Mouse (Mus musculus) gastrocnemius, postnatal 36 days (tissue): ENCODE measurements around the gene Rpp14. TPM values are rescaled to one million over a fixed set of nuclear protein-coding genes. Genes with fewer than 3 reads are reported as not detected.
A peak's percentile ranks its signal among the peaks of the same experiment; 100 is the strongest.

Source experiments
- DNase-seq, 2 experiments: peaks; one replicate each; pipeline ENCODE4 v3.0.0; 2022
- intact Hi-C: fragments of 180-260 bp; cut with DNase I; formaldehyde crosslinking; loops from one replicate; pipeline ENCODE4 v1.15.1; 2025
- long read RNA-seq, 2 experiments: library from polyadenylated mRNA; stranded (forward); transcript quantifications; one replicate each; pipeline ENCODE4 v2.0.0; 2021
- total RNA-seq, 2 experiments: library from RNA; stranded (reverse); gene quantifications; 2 replicates each; pipeline ENCODE4 v1.2.3; 2021

The Rpp14 gene
- 10 to 100 TPM; 24.5 to 28.4 TPM for total RNA-seq
- long read RNA-seq, experiment 1, transcript Rpp14-201 (6 exons, 2,401 nt), result major isoform, 21 of 26 reads
- long read RNA-seq, experiment 1, partial matches to known transcripts, result 1 of 26 reads
- long read RNA-seq, experiment 1, other reads (novel, unspliced or antisense), result 4 of 26 reads
- long read RNA-seq, experiment 2, transcript Rpp14-201 (6 exons, 2,401 nt), result major isoform, 41 of 51 reads
- long read RNA-seq, experiment 2, partial matches to known transcripts, result 4 of 51 reads
- long read RNA-seq, experiment 2, other reads (novel, unspliced or antisense), result 4 of 51 reads

DNA sequence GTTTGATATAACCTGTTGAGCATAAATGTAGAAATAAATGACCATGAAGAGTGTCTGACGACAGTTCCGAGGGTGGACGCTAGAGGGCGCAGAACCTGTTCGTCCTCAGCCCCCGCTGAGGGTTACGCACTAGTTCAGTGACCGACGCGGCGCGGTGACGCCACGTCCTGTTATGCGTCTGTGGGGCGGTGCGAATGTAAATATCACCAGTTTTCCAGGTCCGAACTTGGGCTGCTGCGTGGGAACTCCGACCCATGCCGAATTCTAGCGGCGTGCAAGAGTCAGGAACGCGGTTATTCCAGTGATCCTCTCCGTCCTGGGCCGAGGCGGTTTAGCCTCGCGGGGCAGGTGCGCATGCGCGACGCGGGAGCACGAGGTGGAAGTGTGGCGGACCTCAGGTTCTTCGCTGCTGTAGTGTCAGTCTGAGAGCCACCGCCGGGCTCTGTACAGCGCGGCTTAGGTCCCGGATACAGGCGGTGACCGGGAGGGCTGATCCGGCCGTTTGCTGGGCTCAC is at the start of gene Rpp14:
TSS of gene Rpp14 (plus strand) at position 203 of the 515 bp plus-strand sequence.
- DNase-seq, result peak; percentile 91 to 95
- intact Hi-C loops, result no loop called here

DNA sequence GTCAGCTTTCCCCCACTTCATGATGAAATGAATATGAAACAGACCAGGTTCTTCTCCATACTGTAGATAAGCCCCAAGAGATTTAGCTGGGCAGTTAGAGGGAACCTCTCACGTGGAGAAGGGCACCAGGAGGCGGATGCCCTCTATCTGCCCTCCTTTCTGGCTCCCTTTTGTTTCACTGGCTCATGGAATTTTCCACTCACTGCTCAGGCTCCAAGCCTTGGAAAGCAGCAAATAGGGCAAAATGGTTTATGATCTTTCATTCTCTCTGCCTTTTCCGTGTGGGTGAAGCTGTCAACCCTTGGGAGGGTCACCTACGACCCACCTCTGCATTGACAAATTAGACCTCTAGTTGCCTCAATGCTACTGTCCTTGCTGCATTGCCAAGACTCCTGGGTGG is 49.6 kb upstream of the Rpp14 start:
- DNase-seq, result no peak
- intact Hi-C loops, result no loop called here

DNA sequence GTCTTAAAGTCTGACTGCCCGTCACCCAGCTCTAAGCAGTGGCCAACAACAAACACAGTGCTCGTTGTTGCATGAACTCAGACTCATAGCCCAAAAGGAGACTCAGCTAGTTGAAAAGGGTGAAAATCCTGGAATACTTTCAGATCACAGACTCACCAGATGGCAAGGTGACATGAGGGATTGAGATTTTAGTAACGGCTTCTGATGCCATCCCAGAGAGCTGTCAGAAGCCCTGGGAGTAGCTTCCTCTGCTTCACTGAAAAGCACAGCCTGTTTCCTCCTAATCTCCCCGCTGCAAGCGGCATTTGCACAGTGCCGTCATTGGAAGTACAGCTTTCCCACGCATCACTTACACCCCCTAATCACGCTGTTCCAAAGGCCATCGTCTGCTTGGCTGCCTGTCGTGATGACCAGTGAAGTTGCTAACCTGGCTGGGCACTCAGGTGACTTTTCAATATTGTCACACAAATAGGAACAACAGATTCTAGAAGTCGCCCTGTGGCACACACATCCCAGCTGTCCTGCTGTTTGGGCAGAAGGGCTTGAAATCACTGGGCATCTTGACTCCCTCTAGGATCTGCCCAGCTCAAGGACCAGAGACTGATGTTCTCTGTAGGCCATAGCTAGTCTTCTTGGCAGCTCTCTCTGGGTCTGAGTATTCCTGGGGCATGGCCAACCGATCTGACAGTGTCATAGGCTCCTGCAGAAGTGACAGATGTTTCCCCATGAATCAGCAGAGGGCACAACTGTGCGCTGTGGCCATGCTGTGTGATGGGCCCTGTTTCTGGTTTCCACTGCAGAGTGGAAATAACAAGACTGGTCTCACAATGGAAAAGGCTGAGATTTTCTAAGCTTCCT is 47.9 kb upstream of the Rpp14 start:
- no peak for DNase-seq
- intact Hi-C loops, result no loop called here

DNA sequence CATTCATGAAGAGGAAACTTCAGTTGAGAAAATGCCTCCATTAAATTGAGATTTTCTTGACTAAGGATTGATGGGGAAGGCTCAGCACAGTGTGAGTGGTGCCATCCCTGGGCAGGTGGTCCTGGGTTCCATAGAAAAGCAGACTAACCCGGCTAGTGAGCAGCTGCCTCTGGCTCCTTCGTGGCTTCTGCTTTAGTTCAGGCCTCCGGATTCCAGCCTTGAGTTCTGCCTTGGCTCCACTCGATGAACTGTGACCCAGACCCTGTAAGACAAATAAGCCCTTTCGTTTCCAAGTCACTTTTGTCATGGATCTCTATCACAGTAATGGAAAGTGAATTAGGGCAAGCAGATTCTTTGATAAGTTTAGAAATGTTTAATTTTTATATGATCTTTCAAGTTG is 45.6 kb upstream of the Rpp14 start:
- intact Hi-C loops, result no loop called here
- DNase-seq, result no peak

DNA sequence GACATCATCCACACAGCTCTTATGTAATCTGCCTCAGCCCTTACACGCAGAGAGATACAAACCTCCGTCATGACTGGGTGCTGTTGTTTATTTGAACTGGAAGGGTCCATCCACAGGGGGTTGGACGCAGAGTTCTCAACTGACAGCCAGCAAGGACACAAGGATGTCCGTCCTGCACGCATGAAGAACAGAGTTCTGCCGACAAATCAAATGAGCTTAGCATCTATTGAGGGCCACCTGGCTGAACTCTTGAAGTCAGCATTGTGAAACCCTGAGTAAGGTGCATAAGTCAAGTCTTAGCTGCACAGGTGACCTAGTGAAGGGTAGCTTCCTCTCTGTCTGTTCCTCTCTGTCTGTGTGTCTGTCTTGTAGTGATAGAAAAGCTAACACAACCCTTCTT is 44.2 kb upstream of the Rpp14 start:
- intact Hi-C loops, result no loop called here
- no peak for DNase-seq

DNA sequence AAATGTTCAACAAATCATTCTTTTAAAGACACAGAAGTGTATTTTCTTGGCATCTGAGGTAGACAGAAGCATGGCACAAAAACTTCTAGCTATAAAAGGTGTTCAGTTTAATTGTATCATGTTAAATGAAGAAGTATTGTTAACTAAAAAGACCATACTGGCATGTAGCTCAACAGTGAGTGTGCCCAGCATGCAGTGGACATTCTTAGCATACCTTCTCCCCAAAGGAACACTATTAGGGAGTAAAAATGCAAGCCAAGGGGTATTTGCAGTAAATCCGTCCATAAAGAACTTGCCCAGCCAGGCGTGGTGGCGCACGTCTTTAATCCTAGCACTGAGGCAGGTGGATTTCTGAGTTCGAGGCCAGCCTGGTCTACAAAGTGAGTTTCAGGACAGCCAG is 43.8 kb upstream of the Rpp14 start:
- no peak for DNase-seq
- intact Hi-C loops, result no loop called here

DNA sequence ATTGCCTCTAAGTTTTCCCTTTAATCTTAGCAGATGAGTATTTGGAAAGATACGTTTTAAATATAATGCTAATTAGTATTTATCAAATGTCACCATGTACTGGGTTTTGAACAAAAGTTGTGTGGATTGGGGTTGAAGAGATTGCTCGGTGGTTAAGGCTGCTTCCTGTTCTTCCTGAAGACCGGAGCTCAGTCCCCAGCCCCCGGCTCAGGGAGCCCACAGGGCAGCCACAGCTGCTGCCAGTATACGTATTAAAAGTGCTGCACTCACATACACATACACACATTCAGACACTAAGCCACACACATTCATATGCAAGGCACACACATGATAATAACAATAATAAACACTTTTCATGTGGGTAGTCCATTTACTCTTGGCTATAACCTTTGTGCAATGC is 42.0 kb upstream of the Rpp14 start:
- intact Hi-C loops, result no loop called here
- no peak for DNase-seq

DNA sequence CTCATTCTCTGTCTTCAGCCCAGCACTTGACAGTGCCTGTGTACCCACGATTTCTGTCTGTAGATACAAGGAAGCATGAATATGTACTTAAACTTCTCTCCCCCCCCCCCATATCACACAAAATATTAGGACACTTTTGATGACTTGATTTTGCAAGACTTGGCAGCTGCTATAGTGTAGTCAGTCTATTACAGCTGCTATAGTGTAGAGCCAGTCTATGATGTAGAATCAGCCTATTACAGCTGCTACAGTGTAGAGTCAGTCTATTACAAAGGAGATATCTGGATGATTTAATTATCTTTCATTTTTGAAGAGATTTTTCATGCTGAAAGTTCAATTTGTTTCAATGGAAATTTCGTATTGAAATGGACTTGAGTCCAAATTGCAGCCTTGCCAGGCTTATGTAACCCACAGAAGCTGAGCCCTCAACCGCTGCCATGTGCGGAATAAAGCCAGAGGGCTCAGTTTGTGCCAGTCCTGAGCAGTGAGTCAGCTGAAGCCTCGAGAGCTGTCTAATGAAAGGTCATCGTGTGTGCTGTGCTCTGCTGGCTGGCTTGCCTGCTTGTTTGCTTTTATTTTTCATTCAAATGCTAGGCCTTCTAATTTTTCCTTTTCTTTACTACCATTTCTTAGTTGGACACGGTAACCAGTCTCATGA is 41.2 kb upstream of the Rpp14 start:
- intact Hi-C loops, result no loop called here

DNA sequence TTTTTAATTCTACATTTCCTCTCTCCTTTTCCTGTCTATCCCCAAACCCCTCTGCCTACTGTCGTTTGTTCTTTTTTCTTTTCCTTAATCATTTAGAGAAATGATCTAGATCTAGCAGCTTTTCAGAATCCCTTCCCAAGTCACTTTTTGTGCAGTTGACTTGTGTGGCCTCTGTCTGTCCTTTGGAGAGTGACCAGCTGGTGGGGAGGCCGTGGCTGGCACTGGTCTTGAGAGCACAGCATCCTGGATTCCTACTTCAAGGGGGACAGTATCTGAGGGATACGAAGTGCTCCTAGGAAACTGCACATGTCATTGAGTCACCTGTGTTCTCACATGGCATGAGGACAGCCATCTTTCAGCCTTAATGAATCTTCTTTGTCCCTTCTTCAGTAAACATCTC is 40.0 kb upstream of the Rpp14 start:
- DNase-seq, result no peak
- intact Hi-C loops, result loop anchor here (10.0 kb wide), 1 partner anchor 45 kb away; the partner anchor contains the start of gene Dnase1l3

More for the DNA sequence above, 41.2 kb upstream of the Rpp14 start:
- peak; percentile 66 to 72 for DNase-seq

DNA sequence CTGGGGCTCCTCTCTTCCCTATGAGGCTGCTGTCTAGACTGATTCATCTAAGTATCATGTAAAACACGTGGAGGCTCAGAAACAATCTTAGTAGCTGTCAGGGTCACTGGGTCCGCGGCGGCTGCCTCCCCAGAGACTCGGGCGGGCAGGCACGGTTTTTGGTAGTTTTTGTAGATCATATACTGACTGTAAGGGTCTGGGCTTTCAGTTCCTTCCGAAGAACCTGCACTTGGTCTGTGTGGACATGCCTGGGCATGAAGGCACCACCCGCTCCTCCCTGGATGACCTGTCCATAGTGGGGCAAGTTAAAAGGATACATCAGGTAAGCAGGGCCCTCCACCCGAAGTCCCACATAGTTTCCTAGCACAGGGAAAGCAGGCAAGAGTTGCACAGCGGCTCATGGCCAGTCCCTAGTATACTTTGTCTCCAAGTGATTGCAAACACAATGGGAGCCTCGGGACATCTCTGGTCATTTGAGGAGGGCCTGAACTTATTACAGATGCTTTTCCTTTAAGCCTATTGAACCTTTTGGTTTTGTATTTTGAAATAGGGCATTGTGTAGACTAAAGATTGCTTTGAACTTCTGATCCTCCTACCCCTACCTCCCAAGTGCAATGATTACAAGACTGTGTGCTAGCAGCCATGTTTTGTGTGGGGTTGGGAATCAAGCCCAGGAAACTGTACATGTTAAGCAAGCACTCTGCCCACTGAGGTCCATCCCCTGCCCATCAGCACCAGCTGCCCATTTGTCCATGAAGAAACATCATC is 39.1 kb upstream of the Rpp14 start:
- DNase-seq, result no peak
- intact Hi-C loops, result loop anchor here (10.0 kb wide), 1 partner anchor 46 kb away; the partner anchor contains the start of gene Dnase1l3

DNA sequence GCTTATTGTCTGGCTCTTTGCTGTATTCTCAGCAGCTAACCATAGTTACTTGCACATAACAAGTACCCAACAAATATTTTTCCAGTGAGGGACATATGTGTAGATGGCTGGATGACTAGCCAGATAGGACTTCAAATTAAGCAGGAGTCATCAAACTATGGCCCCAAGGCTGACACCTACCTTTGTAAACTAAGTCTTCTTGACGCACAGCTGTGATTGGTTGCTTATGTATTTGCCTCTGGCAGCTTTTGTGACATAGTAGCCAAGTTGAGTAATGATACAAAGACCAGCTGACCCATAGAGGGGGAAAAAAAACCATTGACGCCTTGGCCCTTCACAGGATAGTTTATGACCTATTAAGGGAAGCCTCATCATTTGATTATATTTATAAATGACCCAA is 38.0 kb upstream of the Rpp14 start:
- intact Hi-C loops, result loop anchor here (10.0 kb wide), 1 partner anchor 47 kb away; the partner anchor contains the start of gene Dnase1l3
- DNase-seq, result no peak

DNA sequence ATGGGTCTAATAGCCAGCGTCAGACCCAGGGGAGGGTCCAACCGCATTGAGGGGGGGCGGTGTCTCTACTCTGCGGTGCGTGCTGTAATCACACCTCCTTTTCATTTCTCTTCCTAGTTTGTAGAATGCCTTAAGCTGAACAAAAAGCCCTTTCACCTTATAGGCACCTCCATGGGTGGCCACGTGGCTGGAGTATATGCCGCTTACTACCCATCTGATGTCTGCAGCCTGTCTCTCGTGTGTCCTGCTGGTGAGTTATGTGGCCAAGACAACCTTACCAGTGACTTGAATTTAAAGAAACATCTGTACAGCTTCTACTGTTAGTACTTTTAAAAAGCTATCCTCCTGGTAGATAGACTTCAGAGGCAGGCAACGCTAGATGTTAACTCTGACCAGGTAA is 37.6 kb upstream of the Rpp14 start:
- DNase-seq, result no peak
- intact Hi-C loops, result loop anchor here (10.0 kb wide), 1 partner anchor 48 kb away; the partner anchor contains the start of gene Dnase1l3

DNA sequence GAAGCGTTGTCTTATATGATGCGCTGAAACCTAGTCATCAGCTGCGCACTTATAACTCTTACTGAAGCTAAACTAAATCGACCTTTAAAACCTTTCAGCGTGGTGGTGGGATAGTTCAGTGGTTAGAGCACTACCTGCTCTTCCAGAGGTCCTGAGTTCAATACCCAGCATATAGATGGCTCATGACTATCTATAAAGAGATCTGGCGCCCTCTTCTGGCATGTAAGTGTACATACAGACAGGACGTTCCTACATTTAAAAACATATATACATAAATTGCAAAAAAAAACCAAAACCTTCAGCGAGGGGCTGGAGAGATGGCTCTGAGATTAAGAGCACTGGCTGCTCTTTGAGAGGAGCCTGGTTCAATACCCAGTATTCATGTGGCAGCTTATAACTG is 35.8 kb upstream of the Rpp14 start:
- DNase-seq, result no peak
- intact Hi-C loops, result loop anchor here (2.0 to 10.0 kb wide), 2 partner anchors 50 to 78 kb away; partner anchors contain the start of gene Dnase1l3

DNA sequence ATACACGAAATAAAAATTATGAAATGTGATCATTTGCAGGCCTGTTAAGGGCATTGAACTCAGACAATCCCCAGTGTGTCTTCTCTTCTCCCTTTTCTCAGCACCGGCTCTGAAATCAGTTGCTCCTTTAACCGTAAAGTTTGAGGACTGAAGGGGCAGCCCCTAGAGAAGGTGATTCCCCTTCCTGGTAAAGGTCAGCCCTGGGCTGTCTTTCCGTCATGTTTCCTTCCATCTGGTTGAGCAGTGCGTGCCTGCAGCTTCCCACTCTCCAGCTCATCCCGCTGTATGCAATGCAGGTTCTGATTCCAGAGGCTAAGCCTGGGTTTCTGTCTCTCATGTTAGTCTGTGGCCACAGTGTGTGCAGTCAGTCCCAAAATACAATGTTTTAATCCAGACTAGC is 35.4 kb upstream of the Rpp14 start:
- intact Hi-C loops, result loop anchor here (2.0 to 10.0 kb wide), 3 partner anchors 50 to 227 kb away; partner anchors contain the start of genes Dnase1l3 and Flnb
- DNase-seq, result no peak

DNA sequence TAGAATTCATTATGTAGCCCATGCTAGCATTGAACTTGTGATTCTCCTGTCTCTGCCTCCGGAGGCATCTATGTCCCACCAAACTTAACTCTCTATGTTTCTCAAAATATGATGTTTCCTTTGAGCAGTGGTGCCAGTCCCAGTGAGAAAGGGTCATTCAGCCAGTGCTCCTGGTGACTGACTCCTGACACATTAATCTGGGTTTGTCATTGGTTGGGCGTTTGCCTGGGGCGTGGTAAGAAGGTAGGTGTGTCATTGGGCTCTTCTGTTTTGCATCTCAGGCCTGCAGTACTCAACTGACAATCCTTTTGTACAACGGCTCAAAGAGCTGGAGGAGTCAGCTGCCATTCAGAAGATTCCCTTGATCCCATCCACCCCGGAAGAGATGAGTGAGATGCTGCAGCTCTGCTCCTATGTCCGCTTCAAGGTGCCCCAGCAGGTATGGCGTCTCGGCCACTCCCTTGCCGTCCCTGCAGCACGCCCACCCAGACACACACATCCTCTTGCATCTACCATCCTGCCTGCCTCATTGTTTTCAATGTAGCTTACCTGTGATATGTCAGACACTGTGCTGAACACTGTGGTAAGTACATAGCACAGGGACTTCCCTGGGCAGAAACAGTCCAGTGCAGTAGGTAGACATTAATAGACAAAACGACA is 34.9 kb upstream of the Rpp14 start:
- no peak for DNase-seq
- intact Hi-C loops, result loop anchor here (2.0 to 10.0 kb wide), 3 partner anchors 51 to 228 kb away; partner anchors contain the start of genes Dnase1l3 and Flnb

DNA sequence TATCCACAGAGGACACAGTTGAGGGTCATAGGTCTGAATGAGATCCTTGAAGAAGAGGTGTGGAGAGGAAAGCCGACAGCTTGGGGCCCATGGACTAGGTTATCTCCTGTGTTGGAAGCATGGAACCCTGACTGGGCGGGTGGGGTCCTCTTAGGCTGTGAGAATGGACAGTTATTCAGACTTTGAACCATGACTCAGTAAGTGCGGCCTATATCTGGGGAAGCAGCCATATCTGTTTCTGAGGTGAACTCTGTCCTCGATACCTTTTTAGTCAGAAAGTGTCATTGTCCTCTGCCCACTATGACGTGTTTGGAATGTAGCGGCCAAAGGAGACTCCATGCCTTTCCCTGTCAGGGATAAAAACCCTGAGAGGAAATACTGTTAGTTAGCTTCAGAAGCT is 33.3 kb upstream of the Rpp14 start:
- intact Hi-C loops, result loop anchor here (5.0 to 10.0 kb wide), 2 partner anchors 52 to 230 kb away; partner anchors contain the start of genes Dnase1l3 and Flnb
- no peak for DNase-seq

DNA sequence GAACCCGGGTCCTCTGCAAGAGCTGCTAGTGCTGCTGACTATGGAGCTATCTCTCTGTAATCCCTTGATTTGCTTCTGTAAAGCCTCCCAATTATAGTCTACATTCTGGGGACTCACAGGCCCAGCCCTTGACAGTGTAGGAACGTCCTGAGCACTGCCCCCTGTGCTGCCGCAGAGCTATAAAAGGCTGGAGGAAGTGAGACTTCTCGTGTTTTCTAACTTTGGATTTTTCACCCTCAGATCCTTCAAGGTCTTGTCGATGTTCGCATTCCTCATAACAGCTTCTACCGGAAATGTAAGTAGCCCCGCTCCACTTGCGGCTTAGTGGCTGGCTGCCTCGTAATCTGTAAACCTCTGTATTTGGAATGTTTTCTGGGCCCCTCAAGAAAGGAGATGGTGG is 30.8 kb upstream of the Rpp14 start:
- intact Hi-C loops, result loop anchor here (5.0 to 10.0 kb wide), 2 partner anchors 55 to 232 kb away; partner anchors contain the start of genes Dnase1l3 and Flnb
- DNase-seq, result no peak

DNA sequence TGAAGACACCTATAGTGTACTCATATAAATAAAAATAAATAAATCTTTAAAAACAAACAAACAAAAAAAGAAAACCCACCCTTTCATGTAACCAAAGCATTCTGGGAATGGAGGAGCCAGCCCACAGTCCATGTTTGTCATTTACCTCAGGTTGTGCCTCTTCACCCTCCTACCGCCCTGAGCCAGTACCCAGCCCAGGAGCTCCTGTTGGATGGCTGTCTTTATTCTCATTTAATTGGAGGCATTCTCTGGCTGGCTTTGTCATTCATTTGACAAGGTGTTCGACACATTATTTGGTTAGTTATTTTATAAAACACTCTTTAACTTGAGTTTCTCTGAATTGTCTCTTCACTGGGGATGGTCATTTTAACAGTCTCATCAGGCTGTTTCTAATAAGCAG is 28.3 kb upstream of the Rpp14 start:
- no peak for DNase-seq
- intact Hi-C loops, result no loop called here

DNA sequence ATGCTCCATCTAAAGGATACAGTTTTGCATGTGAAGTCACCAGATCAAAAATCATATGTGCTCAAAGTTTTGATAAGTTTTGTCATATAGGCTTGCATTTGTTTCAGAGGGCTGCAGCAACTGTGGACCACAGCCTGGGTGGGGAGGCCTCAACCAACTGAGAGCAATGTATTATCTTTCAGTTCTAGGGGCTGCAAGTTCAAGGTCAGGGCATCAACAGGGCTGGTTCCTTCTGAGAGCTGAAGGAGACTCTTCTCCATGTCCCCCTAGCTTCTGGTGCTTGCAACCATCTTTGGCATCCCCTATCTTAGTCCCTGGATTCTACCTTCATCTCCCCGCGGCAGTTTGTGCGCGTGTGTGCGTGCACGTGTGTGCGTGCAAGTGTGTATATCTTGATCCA is 27.5 kb upstream of the Rpp14 start:
- intact Hi-C loops, result no loop called here
- no peak for DNase-seq
